Mouse (Mus musculus) liver, embryonic 16.5 days (tissue): ENCODE data around the gene Psmc5. TPM values are rescaled to one million over a fixed set of nuclear protein-coding genes. Genes with fewer than 3 reads are reported as not detected.
"Not testable (repeated sequence)": the region's sequence is repeated elsewhere in the genome, so short reads cannot be mapped to it uniquely, and the experiment has no call there.

ENCODE experiments used
- ATAC-seq: fragments of 200-750 bp; cut with Nextera tagmentation; 2 replicates; pipeline ENCODE4 v1.8.0; 2017; ENCODE audit warnings: low read depth, mild to moderate bottlenecking, moderate number of reproducible peaks, moderate library complexity
- H3K27ac ChIP-seq: fragments of 300-500 bp; sonication (generic); 2 replicates; pipeline ENCODE4 v1.5.1; 2014; ENCODE audit warnings: mild to moderate bottlenecking, low read length
- H3K27me3 ChIP-seq: fragments of 300-500 bp; sonication (generic); 2 replicates; pipeline ENCODE4 v1.6.1; 2014; ENCODE audit warnings: low read depth, low read length, mixed read lengths; ENCODE audit not compliant: control insufficient read depth, insufficient read depth
- H3K36me3 ChIP-seq: fragments of 300-500 bp; sonication (generic); 2 replicates; pipeline ENCODE4 v1.6.1; 2014; ENCODE audit warnings: mild to moderate bottlenecking; ENCODE audit not compliant: control insufficient read depth, insufficient read depth
- H3K4me1 ChIP-seq: fragments of 300-500 bp; sonication (generic); 2 replicates; pipeline ENCODE4 v1.6.1; 2014; ENCODE audit warnings: low read depth, low read length, mixed read lengths; ENCODE audit not compliant: control insufficient read depth
- H3K4me2 ChIP-seq: fragments of 300-500 bp; sonication (generic); 2 replicates; pipeline ENCODE4 v1.6.1; 2014; ENCODE audit warnings: low read depth, low read length, mixed read lengths
- H3K4me3 ChIP-seq: fragments of 300-500 bp; sonication (generic); 2 replicates; pipeline ENCODE4 v1.5.1; 2014; ENCODE audit warnings: low read depth, mild to moderate bottlenecking, low read length
- H3K9ac ChIP-seq: fragments of 300-500 bp; sonication (generic); 2 replicates; pipeline ENCODE4 v1.6.1; 2014; ENCODE audit warnings: low read depth, low read length
- H3K9me3 ChIP-seq: fragments of 300-500 bp; sonication (generic); replicated peaks from 2 replicates; pipeline ENCODE4 v1.6.1; 2016; ENCODE audit warnings: low read length; ENCODE audit not compliant: control insufficient read depth
- WGBS: fragments of 180-500 bp; shearing (Covaris S2); extraction: QIAGEN DNeasy Blood & Tissue Kit; methylation state at CpG from one replicate; pipeline ENCODE4 v1.1.7; 2014; ENCODE audit not compliant: insufficient replicate concordance; 5-methylcytosine and 5-hydroxymethylcytosine counted together
- polyA plus RNA-seq: library from polyadenylated mRNA; unstranded; fragments of >200 nt; fragmentation: Nextera tagmentation; extraction: Ambion mirVana; gene quantifications from 2 replicates; pipeline ENCODE4 v1.2.1, GENCODE M21; 2015

Gene Psmc5
- polyA plus RNA-seq = 113 and 118 TPM in 2 replicates

GRCm38 (mm10) chr11:106255685-106256451, at the start of gene Psmc5, which contains the start of gene Ftsj3:
Gene Psmc5, plus strand, starts transcription at chr11:106256154.
Gene Ftsj3, minus strand, starts transcription at chr11:106256079.
- peak within 1 kb of the TSS; percentile 90 for H3K4me2 ChIP-seq
- H3K27ac ChIP-seq = peak within 1 kb of the TSS; percentile 83
- peaks cover 25% of the 10 kb centered on the region for H3K36me3 ChIP-seq
- ATAC-seq = peak; percentile 96
- peak within 1 kb of the TSS; percentile 87 for H3K9ac ChIP-seq
- H3K27me3 ChIP-seq = no peaks in the 10 kb centered on the region
- no peaks in the 10 kb centered on the region for H3K9me3 ChIP-seq
- peaks cover 20% of the 10 kb centered on the region for H3K4me1 ChIP-seq
- under 1% methylated on average over 42 of the region's 42 CpGs for WGBS
- peak within 1 kb of the TSS; percentile 92 for H3K4me3 ChIP-seq

GRCm38 (mm10) chr11:106212771-106213170, 43.2 kb upstream of the Psmc5 start:
- H3K27me3 ChIP-seq = no peaks in the 10 kb centered on the region
- peaks cover 38% of the 10 kb centered on the region for H3K36me3 ChIP-seq
- no peak overlapping the region for H3K27ac ChIP-seq
- no peak for ATAC-seq
- no peak overlapping the region for H3K9ac ChIP-seq
- WGBS = 83% methylated on average over 8 of the region's 8 CpGs
- no peak overlapping the region for H3K4me2 ChIP-seq
- H3K9me3 ChIP-seq = no peaks in the 10 kb centered on the region
- peaks cover 12% of the 10 kb centered on the region for H3K4me1 ChIP-seq
- H3K4me3 ChIP-seq = no peak overlapping the region

- no peak overlapping the region for H3K27ac ChIP-seq
- H3K4me2 ChIP-seq = peak overlapping the region; percentile 93
- H3K4me1 ChIP-seq = peaks cover 21% of the 10 kb centered on the region
- H3K9me3 ChIP-seq = no peaks in the 10 kb centered on the region
- H3K27me3 ChIP-seq = no peaks in the 10 kb centered on the region
- no peak for ATAC-seq
- peak overlapping the region; percentile 97 for H3K4me3 ChIP-seq
- 74% methylated on average over 5 of the region's 5 CpGs for WGBS
- peaks cover 22% of the 10 kb centered on the region for H3K36me3 ChIP-seq
- H3K9ac ChIP-seq = no peak overlapping the region; the same call in 1 of the 2 replicates
These were observed 41.1 kb upstream of the Psmc5 start for GRCm38 (mm10) chr11:106214856-106215255.

GRCm38 (mm10) chr11:106215450-106215859, 40.5 kb upstream of the Psmc5 start:
- H3K4me2 ChIP-seq = peak overlapping the region; percentile 93
- WGBS = 7% methylated on average over 7 of the region's 7 CpGs
- H3K4me3 ChIP-seq = peak overlapping the region; percentile 97
- peaks cover 21% of the 10 kb centered on the region for H3K4me1 ChIP-seq
- H3K27me3 ChIP-seq = no peaks in the 10 kb centered on the region
- peaks cover 17% of the 10 kb centered on the region for H3K36me3 ChIP-seq
- H3K9me3 ChIP-seq = no peaks in the 10 kb centered on the region
- ATAC-seq = no peak
- H3K27ac ChIP-seq = peak overlapping the region; percentile 100
- H3K9ac ChIP-seq = peak overlapping the region; percentile 95

- Histone ChIP-seq H3K27me3 (no peaks in the 10 kb centered on the region), H3K4me1 (peaks cover 24% of the 10 kb centered on the region), H3K4me2 (peak within 1 kb of the TSS; percentile 93), H3K9ac (peak within 1 kb of the TSS; percentile 95), H3K36me3 (peaks cover 14% of the 10 kb centered on the region), H3K4me3 (peak within 1 kb of the TSS; percentile 97), H3K27ac (peak within 1 kb of the TSS; percentile 100), H3K9me3 (no peaks in the 10 kb centered on the region)
- under 1% methylated on average over 46 of the region's 46 CpGs for WGBS
- peak; percentile 91 for ATAC-seq
These were observed 39.8 kb upstream of the Psmc5 start, which contains the start of gene Ccdc47 for GRCm38 (mm10) chr11:106215927-106216729. Gene Ccdc47, minus strand, starts transcription at chr11:106216344.

GRCm38 (mm10) chr11:106216730-106217490, 39.0 kb upstream of the Psmc5 start, which contains the start of gene Ddx42:
Gene Ddx42, plus strand, starts transcription at chr11:106216926.
- under 1% methylated on average over 70 of the region's 70 CpGs for WGBS
- Histone ChIP-seq H3K27ac (peak within 1 kb of the TSS; percentile 100), H3K9ac (peak within 1 kb of the TSS; percentile 95), H3K4me3 (peak within 1 kb of the TSS; percentile 97), H3K4me1 (peaks cover 24% of the 10 kb centered on the region), H3K4me2 (peak within 1 kb of the TSS; percentile 93), H3K36me3 (peaks cover 6% of the 10 kb centered on the region; the same call in 1 of the 2 replicates), H3K9me3 (no peaks in the 10 kb centered on the region), H3K27me3 (no peaks in the 10 kb centered on the region)
- ATAC-seq = peak; percentile 89

- ATAC-seq = no peak
- H3K9me3 ChIP-seq = no peaks in the 10 kb centered on the region
- H3K36me3 ChIP-seq = peaks cover 10% of the 10 kb centered on the region
These were observed 35.4 kb upstream of the Psmc5 start for GRCm38 (mm10) chr11:106220603-106221002.

GRCm38 (mm10) chr11:106233978-106234377, 22.0 kb upstream of the Psmc5 start:
- not testable (repeated sequence) for H3K27ac ChIP-seq, H3K9me3 ChIP-seq, H3K9ac ChIP-seq, H3K4me3 ChIP-seq, H3K4me2 ChIP-seq, H3K27me3 ChIP-seq, ATAC-seq, H3K4me1 ChIP-seq
- WGBS = 74% methylated on average over 8 of the region's 8 CpGs
- H3K36me3 ChIP-seq = peaks cover 45% of the 10 kb centered on the region

More at GRCm38 (mm10) chr11:106220603-106221002, 35.4 kb upstream of the Psmc5 start:
- H3K4me3 ChIP-seq = no peak overlapping the region
- no peaks in the 10 kb centered on the region for H3K27me3 ChIP-seq
- H3K4me1 ChIP-seq = peaks cover 13% of the 10 kb centered on the region
- WGBS = 74% methylated on average over 3 of the region's 3 CpGs
- H3K27ac ChIP-seq = 0 out of 2 replicates have a peak overlapping the region, but pooled peaks have one; percentile 2
- H3K4me2 ChIP-seq = no peak overlapping the region
- H3K9ac ChIP-seq = no peak overlapping the region
